Mouse (Mus musculus): ENCODE measurements around the gene Wnt1. TPM values are rescaled to one million over a fixed set of nuclear protein-coding genes. Genes with fewer than 3 reads are reported as not detected.

Wnt1 gene
- not detected in 2 replicates for polyA plus RNA-seq (2012; rRNA removed)

DNA sequence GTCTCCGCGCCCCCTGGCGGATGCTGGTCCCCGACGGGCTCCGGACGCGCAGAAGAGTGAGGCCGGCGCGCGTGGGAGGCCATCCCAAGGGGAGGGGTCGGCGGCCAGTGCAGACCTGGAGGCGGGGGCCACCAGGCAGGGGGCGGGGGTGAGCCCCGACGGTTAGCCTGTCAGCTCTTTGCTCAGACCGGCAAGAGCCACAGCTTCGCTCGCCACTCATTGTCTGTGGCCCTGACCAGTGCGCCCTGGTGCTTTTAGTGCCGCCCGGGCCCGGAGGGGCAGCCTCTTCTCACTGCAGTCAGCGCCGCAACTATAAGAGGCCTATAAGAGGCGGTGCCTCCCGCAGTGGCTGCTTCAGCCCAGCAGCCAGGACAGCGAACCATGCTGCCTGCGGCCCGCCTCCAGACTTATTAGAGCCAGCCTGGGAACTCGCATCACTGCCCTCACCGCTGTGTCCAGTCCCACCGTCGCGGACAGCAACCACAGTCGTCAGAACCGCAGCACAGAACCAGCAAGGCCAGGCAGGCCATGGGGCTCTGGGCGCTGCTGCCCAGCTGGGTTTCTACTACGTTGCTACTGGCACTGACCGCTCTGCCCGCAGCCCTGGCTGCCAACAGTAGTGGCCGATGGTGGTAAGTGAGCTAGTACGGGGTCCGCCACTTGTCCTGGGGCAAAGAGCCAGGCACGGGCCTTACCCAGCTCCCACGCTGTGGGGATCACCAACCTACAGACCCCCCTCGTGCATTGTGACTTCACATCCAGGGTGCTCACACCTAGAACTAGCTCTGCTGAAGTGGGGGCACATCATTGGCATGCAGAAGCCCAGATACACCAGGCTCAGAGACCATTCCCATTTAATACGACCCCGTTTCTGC is at the start of gene Wnt1:
Gene Wnt1, plus strand, starts transcription at position 197 of the 875 bp plus-strand sequence.

GRCm38 (mm10) chr15:98762670-98763529 is 26.8 kb upstream of the Wnt1 start, which contains the start of gene Arf3:
Gene Arf3, minus strand, starts transcription at chr15:98763214.

DNA sequence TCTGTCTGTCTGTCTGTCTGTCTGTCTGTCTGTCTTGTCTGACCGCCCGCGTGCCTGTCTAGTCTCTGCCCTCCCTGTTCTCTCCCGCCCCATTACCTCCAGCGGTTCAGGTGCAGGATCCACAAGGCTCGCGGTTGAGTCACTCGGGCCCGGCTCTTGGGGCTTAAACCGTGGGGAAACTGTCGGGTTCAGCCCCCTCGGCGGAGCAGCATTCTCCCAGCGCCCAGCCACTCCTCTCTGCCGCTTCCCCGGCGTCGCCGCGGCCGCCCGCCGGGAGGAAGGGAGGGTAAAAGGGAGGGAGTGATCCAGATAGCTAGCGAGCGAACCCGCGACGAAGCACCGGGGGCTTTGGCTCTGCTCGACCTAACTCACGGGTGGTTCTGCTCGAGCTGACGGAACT is 11.9 kb upstream of the Wnt1 start, which contains the start of gene Wnt10b:
Gene Wnt10b, minus strand, starts transcription at position 389 of the 400 bp plus-strand sequence.

GRCm38 (mm10) chr15:98809390-98809789 is 19.7 kb downstream of the Wnt1 start, which contains the start of gene Ddn:
Gene Ddn, minus strand, starts transcription at chr15:98809490.

DNA sequence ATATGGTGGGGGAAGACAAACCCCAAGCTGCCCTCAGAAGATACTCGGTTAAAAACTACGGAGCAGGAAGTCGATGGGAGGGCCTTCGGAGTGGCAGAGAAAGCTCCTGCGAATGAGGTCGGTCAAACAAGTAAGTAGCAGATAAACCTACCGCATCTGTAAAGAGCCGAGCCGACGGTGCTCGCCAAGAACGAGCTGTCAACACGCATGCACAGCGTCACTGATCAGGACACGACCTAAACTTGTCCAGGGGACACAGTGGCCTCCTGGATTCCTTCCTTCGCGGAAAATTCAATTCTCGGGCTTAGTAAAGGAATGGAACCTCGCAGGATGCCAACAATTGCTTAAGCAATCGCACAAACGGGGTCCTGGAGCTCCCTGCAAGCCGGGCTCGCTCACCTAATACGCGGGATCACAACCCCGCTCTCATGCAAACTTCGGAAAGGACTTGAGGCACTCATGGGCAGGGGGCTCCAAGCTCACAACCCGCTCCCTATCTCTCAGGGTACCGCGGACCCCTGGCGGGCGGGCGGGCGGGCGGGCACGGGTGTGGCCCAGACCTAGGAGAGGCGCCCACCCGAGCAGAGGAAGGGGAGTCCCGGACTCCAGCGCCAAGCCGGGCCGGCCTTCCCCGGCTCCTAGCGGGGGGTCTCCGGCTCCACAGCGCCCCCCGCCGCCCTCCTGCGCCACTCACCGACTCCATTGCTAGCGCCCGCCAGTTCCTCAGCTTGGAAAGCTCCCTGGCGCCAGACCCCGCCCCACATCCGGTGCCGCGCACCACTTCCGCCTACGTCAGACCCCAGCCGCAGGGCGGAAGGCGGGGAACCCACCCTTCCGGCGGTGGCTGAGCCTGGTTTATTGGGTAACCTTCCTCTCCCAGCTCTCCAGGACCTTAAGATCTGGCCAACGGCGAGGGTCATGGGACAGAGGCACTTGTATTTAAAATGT is 41.4 kb downstream of the Wnt1 start, which contains the start of gene Prkag1:
Gene Prkag1, minus strand, starts transcription at position 786 of the 948 bp plus-strand sequence.

Other genes starting within 250 kb of the Wnt1 start
- gene Ccnt1, start 218.9 kb upstream of the Wnt1 start, polyA plus RNA-seq (2012; rRNA removed), result 8.6 and 10.0 TPM in 2 replicates
- not detected in 2 replicates for gene 4930415O20Rik, start 218.9 kb upstream of the Wnt1 start, polyA plus RNA-seq (2012; rRNA removed)
- gene Adcy6, start 179.8 kb upstream of the Wnt1 start, polyA plus RNA-seq (2012; rRNA removed), result 11.1 and 13.4 TPM in 2 replicates
- gene Cacnb3, start 159.0 kb upstream of the Wnt1 start, polyA plus RNA-seq (2012; rRNA removed), result 0.82 and 1.4 TPM in 2 replicates
- gene Ddx23, start 127.0 kb upstream of the Wnt1 start, polyA plus RNA-seq (2012; rRNA removed), result 24.9 and 26.3 TPM in 2 replicates
- gene Rnd1, start 112.4 kb upstream of the Wnt1 start, polyA plus RNA-seq (2012; rRNA removed), result 0.52 and 0.66 TPM in 2 replicates
- not detected in 2 replicates for gene Ccdc65, start 81.7 kb upstream of the Wnt1 start, polyA plus RNA-seq (2012; rRNA removed)
- gene Fkbp11, start 61.7 kb upstream of the Wnt1 start, polyA plus RNA-seq (2012; rRNA removed), result 63.5 and 71.3 TPM in 2 replicates
- gene Arf3, start 26.6 kb upstream of the Wnt1 start, polyA plus RNA-seq (2012; rRNA removed), result 14.4 and 15.5 TPM in 2 replicates
- 0.01 and 0.05 TPM in 2 replicates for gene Wnt10b, start 11.7 kb upstream of the Wnt1 start, polyA plus RNA-seq (2012; rRNA removed)
- 0.02 and 0.03 TPM in 2 replicates for gene Ddn, start 19.6 kb downstream of the Wnt1 start, polyA plus RNA-seq (2012; rRNA removed)
- gene Prkag1, start 41.7 kb downstream of the Wnt1 start, polyA plus RNA-seq (2012; rRNA removed), result 72.8 and 84.3 TPM in 2 replicates
- gene Kmt2d, start 81.3 kb downstream of the Wnt1 start, polyA plus RNA-seq (2012; rRNA removed), result 5.0 and 5.8 TPM in 2 replicates
- gene Rhebl1, start 104.7 kb downstream of the Wnt1 start, polyA plus RNA-seq (2012; rRNA removed), result 2.7 and 2.8 TPM in 2 replicates
- gene Dhh, start 108.7 kb downstream of the Wnt1 start, polyA plus RNA-seq (2012; rRNA removed), result 0.07 and 0.08 TPM in 2 replicates
- gene Lmbr1l, start 128.4 kb downstream of the Wnt1 start, polyA plus RNA-seq (2012; rRNA removed), result 6.1 and 7.2 TPM in 2 replicates
- gene Tuba1b, start 144.7 kb downstream of the Wnt1 start, polyA plus RNA-seq (2012; rRNA removed), result 1,378 and 1,502 TPM in 2 replicates
- gene Gm49450, start 163.7 kb downstream of the Wnt1 start, polyA plus RNA-seq (2012; rRNA removed), result 0.09 and 0.23 TPM in 2 replicates
- gene Tuba1a, start 163.8 kb downstream of the Wnt1 start, polyA plus RNA-seq (2012; rRNA removed), result 42.3 and 48.3 TPM in 2 replicates
- gene Tuba1c, start 240.0 kb downstream of the Wnt1 start, polyA plus RNA-seq (2012; rRNA removed), result 241 and 278 TPM in 2 replicates

Measured in liver, embryonic 14 days (tissue).